Mouse (Mus musculus) G1E (cell line): ENCODE measurements at regions not wholly inside any gene's neighbourhood (a gene's known extent, or its start where the extent isn't known, plus 50 kb on each side); places are given as distances from the start of the nearest gene placed in this dataset.
"Not testable (repeated sequence)": the region's sequence is repeated elsewhere in the genome, so short reads cannot be mapped to it uniquely, and the experiment has no call there.

ENCODE experiments used
- ATAC-seq: 2 replicates; pipeline ENCODE4 v1.8.0; 2016; ENCODE audit warnings: mild to moderate bottlenecking; ENCODE audit not compliant: insufficient number of reproducible peaks, poor library complexity, low FRiP score, severe bottlenecking; ENCODE audit errors: extremely low read depth
- DNase-seq: peaks from one replicate; pipeline ENCODE4 v3.0.0; 2012; ENCODE audit warnings: low spot score
- H3K27me3 ChIP-seq: 2 replicates; pipeline ENCODE4 v1.6.1; 2012; ENCODE audit warnings: mild to moderate bottlenecking, low read length, inconsistent platforms; ENCODE audit not compliant: insufficient read depth
- H3K36me3 ChIP-seq: replicated peaks from 2 replicates; pipeline ENCODE3; 2012; ENCODE audit warnings: mild to moderate bottlenecking, inconsistent platforms
- H3K4me1 ChIP-seq: 2 replicates; pipeline ENCODE4 v1.6.1; 2012; ENCODE audit warnings: low read depth, low read length, inconsistent platforms, mixed read lengths; ENCODE audit not compliant: insufficient read depth
- H3K4me3 ChIP-seq: 2 replicates; pipeline ENCODE4 v1.5.1; 2012; ENCODE audit warnings: low read depth, mild to moderate bottlenecking, inconsistent platforms, low read length, moderate library complexity, mixed read lengths
- H3K9me3 ChIP-seq: replicated peaks from 2 replicates; pipeline ENCODE4 v1.6.1; 2012; ENCODE audit warnings: inconsistent platforms
- CTCF ChIP-seq: IDR thresholded peaks from 2 replicates; pipeline ENCODE4 v1.5.1; 2012; ENCODE audit warnings: low read depth, low read length, inconsistent platforms, mixed read lengths
- GATA1 ChIP-seq: IDR thresholded peaks from 2 replicates; pipeline ENCODE4 v1.6.1; 2012; ENCODE audit warnings: borderline replicate concordance, low read length, inconsistent platforms, mixed read lengths
- GATA2 ChIP-seq: IDR thresholded peaks from 2 replicates; pipeline ENCODE4 v1.6.1; 2012; ENCODE audit warnings: low read depth, low read length, inconsistent platforms, borderline replicate concordance
- POLR2AphosphoS5 ChIP-seq: IDR thresholded peaks from 2 replicates; pipeline ENCODE4 v1.6.1; 2012; ENCODE audit warnings: low read depth, low read length, inconsistent platforms; ENCODE audit not compliant: insufficient replicate concordance
- TAL1 ChIP-seq: conservative IDR thresholded peaks from 2 replicates; pipeline ENCODE4 v1.6.1; 2012; ENCODE audit warnings: low read depth, low read length, inconsistent platforms, mixed read lengths

DNA sequence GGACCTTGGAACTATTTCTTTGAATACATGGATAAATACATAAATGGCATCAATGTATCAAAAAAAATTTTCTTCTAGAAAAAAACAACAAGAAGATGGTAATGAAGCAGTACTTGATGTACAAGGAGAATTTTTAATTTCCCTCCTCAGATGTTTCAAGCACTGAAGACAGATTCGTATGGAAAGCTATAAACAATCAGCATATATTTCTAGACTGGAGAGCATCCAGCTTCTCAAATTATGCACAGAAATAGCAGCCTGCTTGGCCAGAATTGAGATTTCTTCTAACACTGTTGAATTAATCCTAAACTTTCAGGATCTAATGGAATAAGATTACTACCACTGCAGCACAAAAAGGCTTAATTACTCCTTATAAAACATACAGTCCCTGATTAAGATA is 241.0 kb downstream of the Phf3 start:
- Histone ChIP-seq H3K4me1 (no peaks in the 10 kb centered on the region), H3K9me3 (no peaks in the 10 kb centered on the region), H3K27me3 (no peaks in the 10 kb centered on the region), H3K4me3 (no peak overlapping the region), H3K36me3 (no peaks in the 10 kb centered on the region)
- DNase-seq (no peak), ATAC-seq (no peak)
- TF ChIP-seq GATA1: no peak
- TF ChIP-seq POLR2AphosphoS5: no peak
- no peak for TF ChIP-seq CTCF
- no peak for TF ChIP-seq TAL1
- no peak for TF ChIP-seq GATA2

DNA sequence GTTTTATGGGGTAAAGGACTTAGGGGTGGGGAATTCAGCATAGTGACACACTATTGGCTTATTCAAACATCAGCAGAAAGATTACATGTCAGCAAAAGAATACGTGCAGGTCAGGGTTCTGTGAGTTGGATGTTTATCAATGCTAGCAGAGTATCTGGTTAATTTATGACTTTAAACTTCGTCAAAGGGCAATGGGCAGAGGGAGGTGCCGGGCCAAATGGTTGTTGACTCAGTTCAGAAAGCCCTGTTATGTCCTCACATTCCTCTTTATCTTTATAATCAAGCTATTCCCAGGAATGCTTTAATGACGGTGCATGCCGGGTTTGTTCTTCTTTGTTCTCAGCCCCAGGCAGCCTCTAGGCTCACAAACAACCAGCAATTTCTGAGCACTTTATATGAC is 245.9 kb downstream of the Phf3 start:
- not testable (repeated sequence) for H3K27me3 ChIP-seq, ATAC-seq, DNase-seq, H3K4me3 ChIP-seq, H3K4me1 ChIP-seq, H3K36me3 ChIP-seq, H3K9me3 ChIP-seq

DNA sequence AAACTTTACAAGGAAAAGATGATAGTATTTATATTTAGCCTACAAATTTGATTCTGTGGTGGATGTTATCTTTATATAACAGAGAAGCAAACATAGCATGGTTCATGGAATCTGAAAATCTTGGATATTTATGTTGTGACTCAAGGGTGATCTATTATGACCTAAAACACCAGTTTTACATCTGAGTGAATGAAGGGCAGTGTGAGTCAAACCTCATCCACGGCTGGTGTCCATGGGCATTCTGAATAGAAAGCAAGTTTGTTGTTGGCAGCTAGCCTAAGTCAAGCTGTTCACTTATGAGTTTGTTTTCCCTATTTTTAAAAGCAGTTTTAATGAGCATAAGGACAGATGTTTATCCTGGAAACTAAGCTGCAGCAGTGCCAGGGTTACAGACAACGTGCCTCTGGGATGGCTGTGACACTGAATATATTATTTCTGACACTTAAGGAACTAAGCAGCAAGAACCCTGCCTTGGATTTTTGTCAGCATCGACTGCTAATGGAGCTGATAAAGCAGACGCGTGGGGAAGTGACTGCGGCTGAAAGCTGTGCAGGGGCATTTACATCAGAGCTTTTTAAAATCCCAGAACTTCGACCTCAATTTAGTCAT is 278.5 kb downstream of the Phf3 start:
- no peak for ATAC-seq
- no peak for TF ChIP-seq CTCF
- TF ChIP-seq TAL1: no peak
- no peak for TF ChIP-seq GATA1
- TF ChIP-seq POLR2AphosphoS5: no peak
- TF ChIP-seq GATA2: no peak

DNA sequence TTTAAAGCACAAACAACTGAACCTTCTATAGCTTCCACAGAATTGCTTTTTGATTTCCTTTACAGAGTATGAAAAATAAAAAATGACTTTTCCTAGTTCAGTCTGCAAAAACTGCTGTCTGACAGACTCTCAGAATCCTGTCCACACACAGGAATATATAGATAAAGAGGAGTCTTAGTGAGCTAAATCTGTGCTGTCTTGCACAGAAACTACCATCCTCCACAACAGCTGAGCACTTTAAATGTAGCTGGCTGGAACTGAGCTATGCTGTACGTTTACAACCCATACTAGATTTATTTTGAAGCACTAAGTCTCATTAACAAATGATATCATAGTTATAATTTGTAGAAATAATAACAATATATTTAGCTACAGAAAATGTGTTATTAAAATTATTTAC is 279.7 kb downstream of the Phf3 start:
- DNase-seq (no peak), ATAC-seq (no peak)
- Histone ChIP-seq H3K4me1 (no peaks in the 10 kb centered on the region), H3K9me3 (no peaks in the 10 kb centered on the region), H3K27me3 (no peaks in the 10 kb centered on the region), H3K36me3 (no peaks in the 10 kb centered on the region), H3K4me3 (no peak overlapping the region)
- TF ChIP-seq POLR2AphosphoS5 (no peak), TAL1 (no peak), GATA2 (no peak), CTCF (no peak), GATA1 (no peak)

More for the DNA sequence above, 278.5 kb downstream of the Phf3 start:
- no peaks in the 10 kb centered on the region for H3K4me1 ChIP-seq
- no peaks in the 10 kb centered on the region for H3K36me3 ChIP-seq
- DNase-seq: no peak
- H3K4me3 ChIP-seq: no peak overlapping the region
- no peaks in the 10 kb centered on the region for H3K27me3 ChIP-seq
- H3K9me3 ChIP-seq: no peaks in the 10 kb centered on the region

DNA sequence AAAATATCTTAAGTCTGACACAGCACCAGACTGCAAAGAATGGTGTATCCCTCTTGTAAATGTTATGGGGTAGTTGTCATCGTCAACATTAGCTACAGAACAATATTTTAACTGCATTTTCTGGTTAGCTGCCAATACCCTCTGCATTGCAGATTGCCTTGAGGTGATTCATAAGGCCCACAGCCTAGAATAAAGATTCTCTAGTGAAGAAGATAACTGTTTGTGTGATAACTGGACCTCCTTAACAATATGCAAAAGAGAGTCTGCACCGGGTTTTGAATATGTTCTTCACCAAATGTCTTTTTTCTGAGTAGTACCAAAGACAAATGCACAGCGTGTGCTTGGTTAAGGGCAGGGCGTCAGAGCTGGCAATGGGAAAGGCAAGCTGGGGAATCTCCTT is 283.0 kb downstream of the Phf3 start:
- Histone ChIP-seq H3K4me1 (no peaks in the 10 kb centered on the region), H3K9me3 (no peaks in the 10 kb centered on the region), H3K4me3 (no peak overlapping the region), H3K27me3 (no peaks in the 10 kb centered on the region), H3K36me3 (no peaks in the 10 kb centered on the region)
- no peak for TF ChIP-seq TAL1
- no peak for TF ChIP-seq GATA2
- TF ChIP-seq GATA1: no peak
- TF ChIP-seq CTCF: no peak
- TF ChIP-seq POLR2AphosphoS5: no peak
- ATAC-seq (no peak), DNase-seq (no peak)

DNA sequence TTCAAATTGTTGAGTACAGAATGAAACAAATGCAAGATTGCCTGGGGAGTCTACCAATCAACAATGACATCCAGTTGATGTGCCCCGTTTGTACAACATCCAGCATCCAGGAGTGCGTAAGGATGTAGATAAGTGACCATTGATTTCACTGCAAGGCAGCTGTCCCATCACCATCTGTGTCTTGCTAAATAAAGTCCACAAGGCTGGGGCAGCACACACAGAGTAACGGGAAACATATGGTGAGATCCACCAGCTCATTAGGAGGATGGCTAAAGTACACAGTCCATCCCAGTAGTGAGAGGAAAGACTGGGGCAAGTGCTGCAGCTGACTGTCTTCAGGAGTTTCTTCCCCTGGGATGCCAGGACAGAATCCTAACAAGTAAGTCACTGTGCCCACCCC is 284.8 kb downstream of the Phf3 start:
- no peak for DNase-seq
- no peak overlapping the region for H3K4me3 ChIP-seq
- TF ChIP-seq POLR2AphosphoS5: no peak
- TF ChIP-seq CTCF: no peak
- TF ChIP-seq GATA1: no peak
- TF ChIP-seq GATA2: no peak
- TF ChIP-seq TAL1: no peak

DNA sequence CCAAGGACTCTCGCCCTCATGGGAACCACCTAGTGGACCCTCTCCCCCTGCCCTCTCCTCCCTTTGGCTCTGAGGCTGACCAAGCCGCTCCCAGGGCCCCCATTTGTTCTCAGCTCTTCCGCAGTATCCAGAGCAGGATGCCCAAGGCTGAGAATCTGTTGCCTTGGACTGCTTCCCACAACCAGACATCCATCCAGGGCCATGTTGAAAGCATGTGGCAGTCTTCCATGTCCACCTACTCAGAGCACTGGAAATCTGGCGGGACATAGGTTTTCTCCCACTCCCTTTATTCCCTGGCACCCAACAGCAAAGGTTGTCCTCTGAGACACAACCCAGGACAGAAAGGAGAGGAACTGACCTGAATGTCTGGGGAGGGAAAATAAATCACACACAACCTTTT is 285.4 kb downstream of the Phf3 start:
- Histone ChIP-seq H3K4me3 (no peak overlapping the region), H3K9me3 (no peaks in the 10 kb centered on the region), H3K4me1 (no peaks in the 10 kb centered on the region), H3K36me3 (no peaks in the 10 kb centered on the region), H3K27me3 (no peaks in the 10 kb centered on the region)
- no peak for ATAC-seq
- TF ChIP-seq TAL1: no peak
- TF ChIP-seq GATA2: no peak
- TF ChIP-seq CTCF: no peak
- no peak for TF ChIP-seq POLR2AphosphoS5
- no peak for TF ChIP-seq GATA1
- DNase-seq: no peak

More for the DNA sequence above, 284.8 kb downstream of the Phf3 start:
- no peak for ATAC-seq
- H3K36me3 ChIP-seq: no peaks in the 10 kb centered on the region
- no peaks in the 10 kb centered on the region for H3K27me3 ChIP-seq
- H3K4me1 ChIP-seq: no peaks in the 10 kb centered on the region
- no peaks in the 10 kb centered on the region for H3K9me3 ChIP-seq
